Mouse (Mus musculus) frontal cortex, postnatal 14 days (tissue): ENCODE measurements around the gene Knstrn.
A peak's percentile ranks its signal among the peaks of the same experiment; 100 is the strongest.

ENCODE experiments used
- DNase-seq, 2 experiments: peaks; one replicate each; pipeline ENCODE4 v3.0.0; 2022; ENCODE audit warnings: low spot score in 2 of 2

The Knstrn gene

GRCm38 (mm10) chr2:118899981-118900825 lies 86.4 kb downstream of the Knstrn start, which contains the start of gene Bahd1:
Gene Bahd1, plus strand, starts transcription at chr2:118900377.
- peak in 1 of 2 experiments; percentile 25 for DNase-seq

- no peak for DNase-seq
Observed at GRCm38 (mm10) chr2:118900826-118901140, 87.0 kb downstream of the Knstrn start.

GRCm38 (mm10) chr2:118901175-118902031 lies 87.6 kb downstream of the Knstrn start:
- peak; percentile 95 to 98 for DNase-seq

GRCm38 (mm10) chr2:118902051-118903025 lies 88.5 kb downstream of the Knstrn start:
- peak in 1 of 2 experiments; percentile 21 for DNase-seq

- no peak for DNase-seq
Observed at GRCm38 (mm10) chr2:118903333-118903741, 89.5 kb downstream of the Knstrn start.
